In genomic region chr13:99787760-99788159, GRCm38 (mm10) we compare ENCODE assay signal across 22 mouse cellular contexts.
DNase-seq lines count a peak whose midpoint lies in the region; ATAC-seq and TF ChIP-seq lines count a peak whose summit lies in the region.
"Had no signal": no experiment of that assay in that cellular context is flagged by ENCODE, and none has a peak within 500 bp of the region (broad histone marks: within the 10 kb centered on the region; RNA-seq: fewer than 3 reads in every experiment).

No protein-coding gene starts in this region.

- in situ Hi-C loops in CH12.LX (cut with MboI; ENCODE audit: low pct_ligation_motif_present, low pct_unique_long_range_greater_than_20kb, low sequenced_read_pairs) = no loop called here

- no peak for TF ChIP-seq CTCF in layer of hippocampus, adult 2 months (conservative IDR thresholded peaks at IDR 0.05)
- no peak for TF ChIP-seq CTCF in liver, postnatal 0 days (IDR thresholded peaks at IDR 0.05; ENCODE audit: low read depth)
- no peak for TF ChIP-seq CTCF in CH12.LX (conservative IDR thresholded peaks at IDR 0.05 in 1 of 2, IDR thresholded peaks at IDR 0.05 in 1 of 2; ENCODE audit: low read depth in 2 of 2, low read length in 2 of 2)

- H3K79me2 ChIP-seq in CH12.LX (replicated peaks; ENCODE audit: control insufficient read depth, extremely low read depth, insufficient read depth, poor library complexity, severe bottlenecking) = no peaks in the 10 kb centered on the region

- WGBS in liver, embryonic 11.5 days = 60% methylated on average over 4 of the region's 4 CpGs
- WGBS in liver, postnatal 0 days (ENCODE audit: insufficient replicate concordance) = 70% methylated on average over 4 of the region's 4 CpGs

- no peaks in the 10 kb centered on the region for H3K4me1 ChIP-seq in liver, embryonic 11.5 days (replicated peaks; ENCODE audit: control insufficient read depth, insufficient read depth, low read length)
- H3K4me1 ChIP-seq in liver, postnatal 0 days (ENCODE audit: insufficient read depth) = no peaks in the 10 kb centered on the region
- H3K4me1 ChIP-seq in CH12.LX (ENCODE audit: control insufficient read depth in 1 of 2, insufficient read depth in 2 of 2) = no peaks in the 10 kb centered on the region
- H3K4me1 ChIP-seq: forebrain, embryonic 13.5 days; forebrain, embryonic 15.5 days had no signal

- peak overlapping the region; percentile 55; the same call in 1 of the 2 replicates for H3K27ac ChIP-seq in layer of hippocampus, adult 2 months
- no peak overlapping the region for H3K27ac ChIP-seq in liver, embryonic 11.5 days (ENCODE audit: low read depth, low read length)
- no peak overlapping the region for H3K27ac ChIP-seq in liver, postnatal 0 days (ENCODE audit: low read depth)
- H3K27ac ChIP-seq in CH12.LX (ENCODE audit: insufficient read depth, low read depth) = no peak overlapping the region
- H3K27ac ChIP-seq: embryonic facial prominence, embryonic 10.5 days; embryonic facial prominence, embryonic 12.5 days; forebrain, embryonic 13.5 days; forebrain, embryonic 15.5 days had no signal

- no peak overlapping the region for H3K4me3 ChIP-seq in layer of hippocampus, adult 2 months
- H3K4me3 ChIP-seq in liver, embryonic 11.5 days (ENCODE audit: low read depth, low read length) = no peak overlapping the region
- H3K4me3 ChIP-seq in liver, postnatal 0 days (ENCODE audit: low read depth, low read length) = no peak overlapping the region
- H3K4me3 ChIP-seq in CH12.LX (replicated peaks in 1 of 3; ENCODE audit: low read depth in 2 of 3, low read length in 2 of 3, poor library complexity in 1 of 3) = no peak overlapping the region
- H3K4me3 ChIP-seq: embryonic facial prominence, embryonic 10.5 days; embryonic facial prominence, embryonic 12.5 days; forebrain, embryonic 13.5 days; forebrain, embryonic 15.5 days had no signal

- peak; percentile 55; the same call in 1 of the 2 replicates for ATAC-seq in frontal cortex, adult (ENCODE audit: low TSS enrichment)
- no peak for ATAC-seq in liver, embryonic 11.5 days (replicated peaks; ENCODE audit: low FRiP score)
- ATAC-seq in liver, postnatal 0 days = no peak
- ATAC-seq: CD4-positive, CD25-positive, alpha-beta regulatory T cell, adult 4 months; forebrain, embryonic 13.5 days; forebrain, embryonic 15.5 days had no signal

- no peak for TF ChIP-seq EP300 in liver, postnatal 0 days (IDR thresholded peaks at IDR 0.05; ENCODE audit: low read depth)
- TF ChIP-seq EP300 in CH12.LX (IDR thresholded peaks at IDR 0.05; ENCODE audit: low read length) = no peak

- no peak for TF ChIP-seq POLR2A in CH12.LX (IDR thresholded peaks at IDR 0.05; ENCODE audit: low read depth, low read length)

- no peaks in the 10 kb centered on the region for H3K27me3 ChIP-seq in liver, embryonic 11.5 days (replicated peaks; ENCODE audit: control insufficient read depth, insufficient read depth, low read length)
- no peaks in the 10 kb centered on the region for H3K27me3 ChIP-seq in liver, postnatal 0 days (ENCODE audit: insufficient read depth, low read length)
- no peaks in the 10 kb centered on the region for H3K27me3 ChIP-seq in CH12.LX (replicated peaks)
- H3K27me3 ChIP-seq: embryonic facial prominence, embryonic 12.5 days; forebrain, embryonic 13.5 days; forebrain, embryonic 15.5 days had no signal

- no peak overlapping the region for H3K4me2 ChIP-seq in liver, embryonic 11.5 days
- no peak overlapping the region for H3K4me2 ChIP-seq in liver, postnatal 0 days (ENCODE audit: low read depth, low read length)
- 0 out of 2 replicates have a peak overlapping the region, but pooled peaks have one; percentile 4 for H3K4me2 ChIP-seq in CH12.LX (ENCODE audit: insufficient read depth, low read depth, poor library complexity, severe bottlenecking)
- H3K4me2 ChIP-seq: embryonic facial prominence, embryonic 12.5 days; forebrain, embryonic 13.5 days; forebrain, embryonic 15.5 days had no signal

- TF ChIP-seq RAD21 in CH12.LX (IDR thresholded peaks at IDR 0.05; ENCODE audit: low read depth, low read length) = no peak

- dilution Hi-C loops in CH12.LX (cut with MboI; ENCODE audit: extremely low pct_ligation_motif_present, extremely low pct_unique_long_range_greater_than_20kb, low sequenced_read_pairs) = no loop called here

- no peaks in the 10 kb centered on the region for H3K9me3 ChIP-seq in liver, embryonic 11.5 days (ENCODE audit: control insufficient read depth, low read length)
- H3K9me3 ChIP-seq in liver, postnatal 0 days (ENCODE audit: low read length) = no peaks in the 10 kb centered on the region
- H3K9me3 ChIP-seq in CH12.LX (replicated peaks; ENCODE audit: low read length) = no peaks in the 10 kb centered on the region
- H3K9me3 ChIP-seq: embryonic facial prominence, embryonic 10.5 days; embryonic facial prominence, embryonic 12.5 days; forebrain, embryonic 13.5 days; forebrain, embryonic 15.5 days had no signal

- no peak overlapping the region for H3K9ac ChIP-seq in liver, embryonic 11.5 days (ENCODE audit: low read depth, low read length)
- H3K9ac ChIP-seq in liver, postnatal 0 days (replicated peaks) = no peak overlapping the region
- H3K9ac ChIP-seq in CH12.LX (ENCODE audit: insufficient read depth, low read depth) = no peak overlapping the region
- H3K9ac ChIP-seq: embryonic facial prominence, embryonic 12.5 days; forebrain, embryonic 13.5 days; forebrain, embryonic 15.5 days had no signal

- no peaks in the 10 kb centered on the region for H3K36me3 ChIP-seq in liver, embryonic 11.5 days (ENCODE audit: control insufficient read depth, insufficient read depth, low read length)
- no peaks in the 10 kb centered on the region for H3K36me3 ChIP-seq in liver, postnatal 0 days (replicated peaks; ENCODE audit: insufficient read depth, low read length)
- H3K36me3 ChIP-seq in CH12.LX (replicated peaks in 1 of 2; ENCODE audit: control insufficient read depth in 1 of 2, insufficient read depth in 1 of 2, low read length in 1 of 2) = no peaks in the 10 kb centered on the region
- H3K36me3 ChIP-seq: embryonic facial prominence, embryonic 10.5 days; embryonic facial prominence, embryonic 12.5 days; forebrain, embryonic 15.5 days had no signal

- DNase-seq in frontal cortex, adult 2 months (ENCODE audit: extremely low spot score in 1 of 2, low spot score in 1 of 2) = no peak
- DNase-seq in layer of hippocampus, adult 2 months (ENCODE audit: low spot score in 2 of 2) = no peak
- no peak for DNase-seq in layer of hippocampus, postnatal 36 days
- peak; percentile 10 for DNase-seq in liver, embryonic 11.5 days (ENCODE audit: low spot score)
- no peak for DNase-seq in liver, postnatal 0 days
- no peak for DNase-seq in CH12.LX (ENCODE audit: extremely low read depth)
- DNase-seq in thymus, postnatal 14 days = no peak
- DNase-seq: adrenal gland, adult 2 months; adrenal gland, postnatal 10 days; adrenal gland, postnatal 25 days; B cell, adult 2 months; cerebellum, adult 11-12 months; cerebellum, adult 2 months; cerebellum, adult 9-10 months; cerebellum, postnatal 10 days; cerebellum, postnatal 25 days had no signal

TF ChIP-seq in CH12.LX, 34 proteins besides CTCF, POLR2A, EP300 and RAD21:
- no peak for TF ChIP-seq ETS1 (conservative IDR thresholded peaks at IDR 0.05; ENCODE audit: low read depth, low read length)
- no peak for TF ChIP-seq JUN (IDR thresholded peaks at IDR 0.05; ENCODE audit: insufficient read depth, low read depth, low read length)
- no peak for TF ChIP-seq ZKSCAN1 (IDR thresholded peaks at IDR 0.05; ENCODE audit: borderline replicate concordance, low read depth, low read length)
- no peak for TF ChIP-seq SMC3 (IDR thresholded peaks at IDR 0.05; ENCODE audit: low read depth, low read length)
- TF ChIP-seq MYC (IDR thresholded peaks at IDR 0.05; ENCODE audit: low read depth, low read length) = no peak
- TF ChIP-seq MAZ (IDR thresholded peaks at IDR 0.05; ENCODE audit: low read depth, low read length) = no peak
- no peak for TF ChIP-seq USF1 (IDR thresholded peaks at IDR 0.05; ENCODE audit: low read depth, low read length)
